Mouse (Mus musculus) bone marrow macrophage, adult 2 months (primary cell): ENCODE data around the gene Raet1e.
"Not testable (repeated sequence)": the region's sequence is repeated elsewhere in the genome, so short reads cannot be mapped to it uniquely, and the experiment has no call there.

Experiments
- CTCF ChIP-seq: IDR thresholded peaks from 2 replicates; pipeline ENCODE4 v1.5.1; 2012; ENCODE audit warnings: low read depth, mild to moderate bottlenecking, low read length, moderate library complexity
- POLR2A ChIP-seq: IDR thresholded peaks from 2 replicates; pipeline ENCODE4 v1.6.1; 2012; ENCODE audit warnings: mild to moderate bottlenecking, low read depth, low read length, borderline replicate concordance

DNA sequence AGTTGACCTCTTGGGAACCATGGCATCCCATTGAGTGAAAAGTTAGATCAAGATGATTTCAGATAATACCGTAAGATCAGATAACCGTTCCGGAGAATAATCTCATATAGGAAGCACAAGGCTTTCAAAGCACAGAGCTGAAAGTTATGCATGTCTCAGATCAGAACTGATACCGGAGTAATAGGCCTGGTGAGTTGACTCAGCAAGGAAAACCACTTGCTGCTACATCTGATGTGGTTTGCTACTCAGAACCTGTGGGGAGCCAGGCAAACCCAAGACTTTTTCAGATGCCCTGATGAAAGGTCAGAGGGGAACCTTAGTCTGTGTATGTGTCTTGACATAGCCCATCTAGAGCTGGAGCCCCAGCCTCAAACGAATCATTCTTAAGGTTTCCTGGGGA, 233.2 kb downstream of the Raet1e start:
- not testable (repeated sequence) for TF ChIP-seq POLR2A, CTCF
